Mouse (Mus musculus): ENCODE results near the gene Spag6l.
"Not testable (repeated sequence)": the region's sequence is repeated elsewhere in the genome, so short reads cannot be mapped to it uniquely, and the experiment has no call there.

DNA sequence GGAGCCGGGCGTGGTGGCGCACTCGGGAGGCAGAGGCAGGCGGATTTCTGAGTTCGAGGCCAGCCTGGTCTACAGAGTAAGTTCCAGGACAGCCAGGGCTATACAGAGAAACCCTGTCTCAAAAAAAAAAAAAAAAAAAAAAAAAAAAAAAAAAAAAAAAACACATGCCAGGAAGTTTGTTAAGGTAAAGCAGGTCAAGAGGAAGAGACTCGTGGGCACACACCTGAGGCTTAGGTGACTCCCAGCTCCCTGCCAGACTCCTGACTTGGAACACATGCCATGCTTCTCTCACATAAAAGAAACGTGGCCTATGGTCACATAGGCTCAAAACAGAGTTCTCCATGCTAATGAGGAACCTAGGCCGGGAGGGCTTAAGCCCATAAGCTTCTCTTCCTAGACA, 26.8 kb upstream of the Spag6l start:
- TF ChIP-seq POLR2A (IDR thresholded peaks at IDR 0.05; ENCODE audit: control insufficient read depth, extremely low read depth, insufficient read depth, low read length, poor library complexity); CTCF (IDR thresholded peaks at IDR 0.05; ENCODE audit: borderline replicate concordance, control insufficient read depth, extremely low read depth, insufficient read depth, low read length, poor library complexity): not testable (repeated sequence)

Data from thymus, adult 2 months (tissue).